Comparison of ENCODE assay signal across 8 mouse cellular contexts in genomic region chr9:69289056-69290017, GRCm38 (mm10).
DNase-seq lines count a peak whose midpoint lies in the region; ATAC-seq and TF ChIP-seq lines count a peak whose summit lies in the region.

No protein-coding gene starts in this region.

- H3K36me3 ChIP-seq in embryonic facial prominence, embryonic 13.5 days: no peaks in the 10 kb centered on the region
- H3K36me3 ChIP-seq in limb, embryonic 14.5 days (ENCODE audit: control insufficient read depth, insufficient read depth, low read length): no peaks in the 10 kb centered on the region
- H3K36me3 ChIP-seq in midbrain, embryonic 15.5 days (replicated peaks): no peaks in the 10 kb centered on the region

- H3K27ac ChIP-seq in embryonic facial prominence, embryonic 13.5 days: peak overlapping the region; percentile 78
- 0 out of 2 replicates have a peak overlapping the region, but pooled peaks have one; percentile 19 for H3K27ac ChIP-seq in limb, embryonic 14.5 days (replicated peaks; ENCODE audit: low read depth, low read length)
- peak overlapping the region; percentile 36 for H3K27ac ChIP-seq in midbrain, embryonic 15.5 days

- WGBS in embryonic facial prominence, embryonic 13.5 days: under 1% methylated on average over 59 of the region's 59 CpGs
- WGBS in limb, embryonic 14.5 days: under 1% methylated on average over 34 of the region's 59 CpGs
- under 1% methylated on average over 53 of the region's 59 CpGs for WGBS in midbrain, embryonic 15.5 days

- DNase-seq in adrenal gland, postnatal 25 days: peak; percentile 91
- DNase-seq in heart, adult 9 months (ENCODE audit: low spot score in 2 of 2): peak; percentile 91 to 93
- peak; percentile 95 for DNase-seq in kidney, adult 9 months
- DNase-seq in limb, embryonic 14.5 days (ENCODE audit: low spot score): peak; percentile 83
- DNase-seq in spleen, adult 18-20 months: peak; percentile 62 to 63
- no peak for DNase-seq in c-Kit-positive CD71-positive TER-119-positive erythroid progenitor cells, embryonic 14.5 days (ENCODE audit: low spot score)

- peak overlapping the region; percentile 76 for H3K4me3 ChIP-seq in embryonic facial prominence, embryonic 13.5 days
- peak overlapping the region; percentile 63 for H3K4me3 ChIP-seq in limb, embryonic 14.5 days (replicated peaks; ENCODE audit: low read length)
- H3K4me3 ChIP-seq in midbrain, embryonic 15.5 days: peak overlapping the region; percentile 62

- H3K4me1 ChIP-seq in embryonic facial prominence, embryonic 13.5 days: peaks cover 50% of the 10 kb centered on the region
- H3K4me1 ChIP-seq in limb, embryonic 14.5 days (ENCODE audit: control insufficient read depth, insufficient read depth, low read length): peaks cover 13% of the 10 kb centered on the region; the same call in 1 of the 2 replicates
- H3K4me1 ChIP-seq in midbrain, embryonic 15.5 days: peaks cover 25% of the 10 kb centered on the region

- peak; percentile 83 for ATAC-seq in embryonic facial prominence, embryonic 13.5 days (ENCODE audit: insufficient number of reproducible peaks, insufficient read depth, low FRiP score, low TSS enrichment, low read depth)
- ATAC-seq in limb, embryonic 14.5 days (ENCODE audit: low FRiP score, low read depth): peak; percentile 91
- ATAC-seq in midbrain, embryonic 15.5 days (replicated peaks): peak; percentile 95

- peak overlapping the region; percentile 88 for H3K4me2 ChIP-seq in embryonic facial prominence, embryonic 13.5 days
- peak overlapping the region; percentile 98 for H3K4me2 ChIP-seq in limb, embryonic 14.5 days (replicated peaks; ENCODE audit: low read depth, low read length, severe bottlenecking)
- H3K4me2 ChIP-seq in midbrain, embryonic 15.5 days: peak overlapping the region; percentile 85

- H3K27me3 ChIP-seq in embryonic facial prominence, embryonic 13.5 days: peaks cover 8% of the 10 kb centered on the region
- H3K27me3 ChIP-seq in limb, embryonic 14.5 days (ENCODE audit: control insufficient read depth, insufficient read depth, low read length): peaks cover 13% of the 10 kb centered on the region; the same call in 1 of the 2 replicates
- peaks cover 12% of the 10 kb centered on the region for H3K27me3 ChIP-seq in midbrain, embryonic 15.5 days (replicated peaks)

- H3K9me3 ChIP-seq in embryonic facial prominence, embryonic 13.5 days: no peaks in the 10 kb centered on the region
- no peaks in the 10 kb centered on the region for H3K9me3 ChIP-seq in limb, embryonic 14.5 days (ENCODE audit: control insufficient read depth, low read length)
- no peaks in the 10 kb centered on the region for H3K9me3 ChIP-seq in midbrain, embryonic 15.5 days

- peak overlapping the region; percentile 80 for H3K9ac ChIP-seq in embryonic facial prominence, embryonic 13.5 days
- peak overlapping the region; percentile 69 for H3K9ac ChIP-seq in limb, embryonic 14.5 days (ENCODE audit: low read depth, low read length, severe bottlenecking)
- peak overlapping the region; percentile 53 for H3K9ac ChIP-seq in midbrain, embryonic 15.5 days

- no peak for TF ChIP-seq POLR2A in limb, embryonic 14.5 days (IDR thresholded peaks at IDR 0.05; ENCODE audit: borderline replicate concordance, extremely low read depth, insufficient read depth, insufficient read length)

Comparison
In these comparisons a context has a peak if more than half of its experiments do, and no peak if none do; other contexts are left out.
1. H3K27ac ChIP-seq: peak in every context shown above with its lines; median percentile 78 in embryonic facial prominence, embryonic 13.5 days; 36 in midbrain, embryonic 15.5 days; 19 in limb, embryonic 14.5 days.